Mouse (Mus musculus): ENCODE data around the gene Ddr2. TPM values are rescaled to one million over a fixed set of nuclear protein-coding genes. Genes with fewer than 3 reads are reported as not detected.

Ddr2 gene
- polyA plus RNA-seq, 1 experiment from 2014 or later: 1.3 TPM

GRCm38 (mm10) chr1:169951561-169951960 lies 159.0 kb downstream of the Ddr2 start:
- Histone ChIP-seq H3K4me3 (ENCODE audit: low read depth, low read length) (no peak overlapping the region), H3K9me3 (replicated peaks; ENCODE audit: control insufficient read depth, low read length) (no peaks in the 10 kb centered on the region), H3K36me3 (ENCODE audit: control insufficient read depth, insufficient read depth) (peaks cover 5% of the 10 kb centered on the region; the same call in 1 of the 2 replicates), H3K27ac (ENCODE audit: low read length) (no peak overlapping the region), H3K4me1 (ENCODE audit: control insufficient read depth, low read depth, low read length) (no peaks in the 10 kb centered on the region), H3K4me2 (ENCODE audit: low read depth, low read length) (no peak overlapping the region), H3K9ac (ENCODE audit: low read depth, low read length) (no peak overlapping the region), H3K27me3 (ENCODE audit: control insufficient read depth, insufficient read depth, low read depth, low read length) (no peaks in the 10 kb centered on the region)
- 85% methylated on average over 6 of the region's 6 CpGs for WGBS (ENCODE audit: insufficient replicate concordance)
- ATAC-seq (ENCODE audit: low read depth): no peak

GRCm38 (mm10) chr1:169950651-169951050 lies 159.9 kb downstream of the Ddr2 start:
- Histone ChIP-seq H3K9me3 (replicated peaks; ENCODE audit: control insufficient read depth, low read length) (no peaks in the 10 kb centered on the region), H3K4me1 (ENCODE audit: control insufficient read depth, low read depth, low read length) (no peaks in the 10 kb centered on the region), H3K9ac (ENCODE audit: low read depth, low read length) (no peak overlapping the region), H3K27me3 (ENCODE audit: control insufficient read depth, insufficient read depth, low read depth, low read length) (no peaks in the 10 kb centered on the region), H3K36me3 (ENCODE audit: control insufficient read depth, insufficient read depth) (peaks cover 5% of the 10 kb centered on the region; the same call in 1 of the 2 replicates), H3K4me2 (ENCODE audit: low read depth, low read length) (no peak overlapping the region), H3K4me3 (ENCODE audit: low read depth, low read length) (no peak overlapping the region), H3K27ac (ENCODE audit: low read length) (no peak overlapping the region)
- WGBS (ENCODE audit: insufficient replicate concordance): 74% methylated on average over 4 of the region's 4 CpGs
- no peak for ATAC-seq (ENCODE audit: low read depth)

GRCm38 (mm10) chr1:169949981-169950380 lies 160.6 kb downstream of the Ddr2 start:
- no peaks in the 10 kb centered on the region for H3K9me3 ChIP-seq (replicated peaks; ENCODE audit: control insufficient read depth, low read length)
- no peak overlapping the region for H3K4me3 ChIP-seq (ENCODE audit: low read depth, low read length)
- H3K27me3 ChIP-seq (ENCODE audit: control insufficient read depth, insufficient read depth, low read depth, low read length): no peaks in the 10 kb centered on the region
- no peaks in the 10 kb centered on the region for H3K4me1 ChIP-seq (ENCODE audit: control insufficient read depth, low read depth, low read length)
- H3K4me2 ChIP-seq (ENCODE audit: low read depth, low read length): no peak overlapping the region
- no peak overlapping the region for H3K9ac ChIP-seq (ENCODE audit: low read depth, low read length)
- H3K27ac ChIP-seq (ENCODE audit: low read length): no peak overlapping the region
- WGBS (ENCODE audit: insufficient replicate concordance): 59% methylated on average over 7 of the region's 7 CpGs
- no peak for ATAC-seq (ENCODE audit: low read depth)
- peaks cover 5% of the 10 kb centered on the region; the same call in 1 of the 2 replicates for H3K36me3 ChIP-seq (ENCODE audit: control insufficient read depth, insufficient read depth)

- Histone ChIP-seq H3K4me2 (ENCODE audit: low read depth, low read length) (no peak overlapping the region), H3K27ac (ENCODE audit: low read length) (no peak overlapping the region), H3K36me3 (ENCODE audit: control insufficient read depth, insufficient read depth) (0 out of 2 replicates have a peak, but pooled peaks cover 2% of the 10 kb centered on the region), H3K9ac (ENCODE audit: low read depth, low read length) (no peak overlapping the region), H3K4me1 (ENCODE audit: control insufficient read depth, low read depth, low read length) (no peaks in the 10 kb centered on the region), H3K4me3 (ENCODE audit: low read depth, low read length) (no peak overlapping the region), H3K27me3 (ENCODE audit: control insufficient read depth, insufficient read depth, low read depth, low read length) (no peaks in the 10 kb centered on the region), H3K9me3 (replicated peaks; ENCODE audit: control insufficient read depth, low read length) (no peaks in the 10 kb centered on the region)
- WGBS (ENCODE audit: insufficient replicate concordance): 70% methylated on average over 7 of the region's 7 CpGs
- no peak for ATAC-seq (ENCODE audit: low read depth)
Measured at GRCm38 (mm10) chr1:169948866-169949265, 161.7 kb downstream of the Ddr2 start.

- no peak overlapping the region for H3K4me3 ChIP-seq (ENCODE audit: low read depth, low read length)
- H3K4me2 ChIP-seq (ENCODE audit: low read depth, low read length): no peak overlapping the region
- no peak overlapping the region for H3K9ac ChIP-seq (ENCODE audit: low read depth, low read length)
- H3K4me1 ChIP-seq (ENCODE audit: control insufficient read depth, low read depth, low read length): no peaks in the 10 kb centered on the region
- no peak overlapping the region for H3K27ac ChIP-seq (ENCODE audit: low read length)
- ATAC-seq (ENCODE audit: low read depth): no peak
- H3K27me3 ChIP-seq (ENCODE audit: control insufficient read depth, insufficient read depth, low read depth, low read length): no peaks in the 10 kb centered on the region
- 74% methylated on average over 7 of the region's 7 CpGs for WGBS (ENCODE audit: insufficient replicate concordance)
- H3K9me3 ChIP-seq (replicated peaks; ENCODE audit: control insufficient read depth, low read length): no peaks in the 10 kb centered on the region
- 0 out of 2 replicates have a peak, but pooled peaks cover 2% of the 10 kb centered on the region for H3K36me3 ChIP-seq (ENCODE audit: control insufficient read depth, insufficient read depth)
Measured at GRCm38 (mm10) chr1:169948280-169948679, 162.3 kb downstream of the Ddr2 start.

- Histone ChIP-seq H3K4me1 (ENCODE audit: control insufficient read depth, low read depth, low read length) (no peaks in the 10 kb centered on the region), H3K36me3 (ENCODE audit: control insufficient read depth, insufficient read depth) (0 out of 2 replicates have a peak, but pooled peaks cover 2% of the 10 kb centered on the region), H3K27ac (ENCODE audit: low read length) (no peak overlapping the region), H3K27me3 (ENCODE audit: control insufficient read depth, insufficient read depth, low read depth, low read length) (no peaks in the 10 kb centered on the region), H3K9ac (ENCODE audit: low read depth, low read length) (no peak overlapping the region), H3K4me3 (ENCODE audit: low read depth, low read length) (no peak overlapping the region), H3K9me3 (replicated peaks; ENCODE audit: control insufficient read depth, low read length) (no peaks in the 10 kb centered on the region), H3K4me2 (ENCODE audit: low read depth, low read length) (no peak overlapping the region)
- no peak for ATAC-seq (ENCODE audit: low read depth)
- 51% methylated on average over 6 of the region's 6 CpGs for WGBS (ENCODE audit: insufficient replicate concordance)
Measured at GRCm38 (mm10) chr1:169947654-169948053, 162.9 kb downstream of the Ddr2 start.

GRCm38 (mm10) chr1:169946004-169946403 lies 164.6 kb downstream of the Ddr2 start:
- ATAC-seq (ENCODE audit: low read depth): no peak
- H3K9me3 ChIP-seq (replicated peaks; ENCODE audit: control insufficient read depth, low read length): no peaks in the 10 kb centered on the region

GRCm38 (mm10) chr1:169939345-169939744 lies 171.2 kb downstream of the Ddr2 start:
- WGBS (ENCODE audit: insufficient replicate concordance): 2% methylated on average over 2 of the region's 2 CpGs

More at GRCm38 (mm10) chr1:169946004-169946403, 164.6 kb downstream of the Ddr2 start:
- Histone ChIP-seq H3K4me1 (ENCODE audit: control insufficient read depth, low read depth, low read length) (no peaks in the 10 kb centered on the region), H3K27me3 (ENCODE audit: control insufficient read depth, insufficient read depth, low read depth, low read length) (no peaks in the 10 kb centered on the region), H3K4me3 (ENCODE audit: low read depth, low read length) (no peak overlapping the region), H3K36me3 (ENCODE audit: control insufficient read depth, insufficient read depth) (no peaks in the 10 kb centered on the region), H3K4me2 (ENCODE audit: low read depth, low read length) (no peak overlapping the region), H3K27ac (ENCODE audit: low read length) (no peak overlapping the region), H3K9ac (ENCODE audit: low read depth, low read length) (no peak overlapping the region)
- WGBS (ENCODE audit: insufficient replicate concordance): 48% methylated on average over 3 of the region's 3 CpGs

GRCm38 (mm10) chr1:169934005-169934725 lies 176.4 kb downstream of the Ddr2 start:
- 48% methylated on average over 16 of the region's 16 CpGs for WGBS (ENCODE audit: insufficient replicate concordance)
- no peak for ATAC-seq (ENCODE audit: low read depth)
- Histone ChIP-seq H3K9me3 (replicated peaks; ENCODE audit: control insufficient read depth, low read length) (no peaks in the 10 kb centered on the region), H3K4me2 (ENCODE audit: low read depth, low read length) (no peak overlapping the region), H3K27ac (ENCODE audit: low read length) (no peak overlapping the region), H3K9ac (ENCODE audit: low read depth, low read length) (no peak overlapping the region), H3K4me3 (ENCODE audit: low read depth, low read length) (no peak overlapping the region), H3K4me1 (ENCODE audit: control insufficient read depth, low read depth, low read length) (no peaks in the 10 kb centered on the region), H3K36me3 (ENCODE audit: control insufficient read depth, insufficient read depth) (no peaks in the 10 kb centered on the region), H3K27me3 (ENCODE audit: control insufficient read depth, insufficient read depth, low read depth, low read length) (no peaks in the 10 kb centered on the region)

More at GRCm38 (mm10) chr1:169939345-169939744, 171.2 kb downstream of the Ddr2 start:
- H3K4me1 ChIP-seq (ENCODE audit: control insufficient read depth, low read depth, low read length): no peaks in the 10 kb centered on the region
- H3K27me3 ChIP-seq (ENCODE audit: control insufficient read depth, insufficient read depth, low read depth, low read length): no peaks in the 10 kb centered on the region
- no peak overlapping the region for H3K4me2 ChIP-seq (ENCODE audit: low read depth, low read length)
- H3K36me3 ChIP-seq (ENCODE audit: control insufficient read depth, insufficient read depth): no peaks in the 10 kb centered on the region
- no peak overlapping the region for H3K27ac ChIP-seq (ENCODE audit: low read length)
- H3K9me3 ChIP-seq (replicated peaks; ENCODE audit: control insufficient read depth, low read length): no peaks in the 10 kb centered on the region
- H3K9ac ChIP-seq (ENCODE audit: low read depth, low read length): no peak overlapping the region
- no peak overlapping the region for H3K4me3 ChIP-seq (ENCODE audit: low read depth, low read length)
- ATAC-seq (ENCODE audit: low read depth): no peak

All from liver, embryonic 16.5 days (tissue).